Comparison of ENCODE assay signal across 10 mouse cellular contexts in the genomic region with DNA sequence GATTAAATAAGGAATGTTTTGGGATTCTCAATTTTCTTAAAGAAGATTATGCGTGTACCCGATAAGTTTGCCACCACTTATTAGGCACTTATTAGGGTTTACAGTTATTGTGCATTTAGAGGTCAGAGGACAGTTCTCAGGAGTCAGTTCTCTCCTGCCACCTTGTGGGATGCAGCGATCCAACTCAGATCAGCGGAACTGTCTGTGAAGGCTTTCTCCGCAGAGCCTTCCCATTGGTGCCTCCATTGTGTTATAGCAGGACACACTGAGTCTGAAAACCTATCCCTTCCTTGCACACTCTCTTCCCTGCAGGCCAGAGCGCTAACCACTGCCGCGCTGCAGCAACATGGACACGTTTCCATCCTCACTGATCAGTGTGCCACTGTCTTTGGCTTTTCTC.
DNase-seq lines count a peak whose midpoint lies in the region; ATAC-seq and TF ChIP-seq lines count a peak whose summit lies in the region.
"Had no signal": no experiment of that assay in that cellular context is flagged by ENCODE, and none has a peak within 500 bp of the region (broad histone marks: within the 10 kb centered on the region; RNA-seq: fewer than 3 reads in every experiment).

No protein-coding gene starts in this region.

- no peak overlapping the region for H3K27ac ChIP-seq in cerebellum, adult 2 months (ENCODE audit: insufficient read depth, low read length)
- H3K27ac ChIP-seq in limb, embryonic 14.5 days (replicated peaks; ENCODE audit: low read depth, low read length) = no peak overlapping the region
- H3K27ac ChIP-seq in limb, embryonic 10.5 days = no peak overlapping the region
- H3K27ac ChIP-seq in cortical plate, adult 2 months (ENCODE audit: insufficient read depth, low read length) = no peak overlapping the region
- no peak overlapping the region for H3K27ac ChIP-seq in midbrain, embryonic 14.5 days (replicated peaks; ENCODE audit: low read depth, low read length)
- H3K27ac ChIP-seq: embryonic facial prominence, embryonic 15.5 days had no signal

- TF ChIP-seq CTCF in cerebellum, adult 2 months (IDR thresholded peaks at IDR 0.05; ENCODE audit: borderline replicate concordance, insufficient read depth, low read depth, low read length) = peak; percentile 63
- TF ChIP-seq CTCF in cortical plate, adult 2 months (IDR thresholded peaks at IDR 0.05; ENCODE audit: extremely low read depth, insufficient read depth, low read length) = peak; percentile 42

- H3K9me3 ChIP-seq in limb, embryonic 14.5 days (ENCODE audit: control insufficient read depth, low read length) = no peaks in the 10 kb centered on the region
- no peaks in the 10 kb centered on the region for H3K9me3 ChIP-seq in limb, embryonic 10.5 days (replicated peaks)
- H3K9me3 ChIP-seq in midbrain, embryonic 14.5 days (ENCODE audit: control insufficient read depth, low read length) = no peaks in the 10 kb centered on the region

- DNase-seq in cerebellum, adult 2 months = peak; percentile 42 to 47
- DNase-seq in cerebellum, adult 9-11 months = no peak
- peak; percentile 26 for DNase-seq in limb, embryonic 14.5 days (ENCODE audit: low spot score)
- no peak for DNase-seq in limb, embryonic 10.5 days (ENCODE audit: low spot score)
- DNase-seq in midbrain, embryonic 14.5 days = peak; percentile 58
- DNase-seq in layer of hippocampus, postnatal 36 days = no peak

- no peaks in the 10 kb centered on the region for H3K36me3 ChIP-seq in limb, embryonic 14.5 days (ENCODE audit: control insufficient read depth, insufficient read depth, low read length)
- H3K36me3 ChIP-seq in limb, embryonic 10.5 days = no peaks in the 10 kb centered on the region
- H3K36me3 ChIP-seq in midbrain, embryonic 14.5 days (ENCODE audit: control insufficient read depth, insufficient read depth, low read length) = no peaks in the 10 kb centered on the region
- H3K36me3 ChIP-seq: embryonic facial prominence, embryonic 15.5 days had no signal

- no peak overlapping the region for H3K4me3 ChIP-seq in cerebellum, adult 2 months (replicated peaks; ENCODE audit: insufficient read depth, low read depth, low read length)
- H3K4me3 ChIP-seq in limb, embryonic 14.5 days (replicated peaks; ENCODE audit: low read length) = no peak overlapping the region
- no peak overlapping the region for H3K4me3 ChIP-seq in limb, embryonic 10.5 days
- no peak overlapping the region for H3K4me3 ChIP-seq in cortical plate, adult 2 months (ENCODE audit: insufficient read depth, low read length)
- no peak overlapping the region for H3K4me3 ChIP-seq in midbrain, embryonic 14.5 days (replicated peaks; ENCODE audit: low read depth, low read length)
- H3K4me3 ChIP-seq: embryonic facial prominence, embryonic 15.5 days; myocyte had no signal

- no peaks in the 10 kb centered on the region for H3K27me3 ChIP-seq in cerebellum, adult 2 months (ENCODE audit: control insufficient read depth, insufficient read depth, low read length)
- no peaks in the 10 kb centered on the region for H3K27me3 ChIP-seq in limb, embryonic 14.5 days (ENCODE audit: control insufficient read depth, insufficient read depth, low read length)
- H3K27me3 ChIP-seq in limb, embryonic 10.5 days (ENCODE audit: low read depth, poor library complexity, severe bottlenecking) = no peaks in the 10 kb centered on the region
- H3K27me3 ChIP-seq in midbrain, embryonic 14.5 days (ENCODE audit: control insufficient read depth, insufficient read depth, low read length) = no peaks in the 10 kb centered on the region
- H3K27me3 ChIP-seq: embryonic facial prominence, embryonic 15.5 days had no signal

- H3K9ac ChIP-seq in limb, embryonic 14.5 days (ENCODE audit: low read depth, low read length, severe bottlenecking) = no peak overlapping the region
- H3K9ac ChIP-seq in midbrain, embryonic 14.5 days (replicated peaks; ENCODE audit: low read length) = no peak overlapping the region
- H3K9ac ChIP-seq: embryonic facial prominence, embryonic 15.5 days had no signal

- 72% methylated on average over 9 of the region's 9 CpGs for WGBS in cerebellum, adult 2 months
- WGBS in limb, embryonic 14.5 days = 54% methylated on average over 9 of the region's 9 CpGs
- 51% methylated on average over 9 of the region's 9 CpGs for WGBS in limb, embryonic 10.5 days
- 48% methylated on average over 9 of the region's 9 CpGs for WGBS in midbrain, embryonic 14.5 days

- H3K4me2 ChIP-seq in limb, embryonic 14.5 days (replicated peaks; ENCODE audit: low read depth, low read length, severe bottlenecking) = no peak overlapping the region
- no peak overlapping the region for H3K4me2 ChIP-seq in midbrain, embryonic 14.5 days (ENCODE audit: low read length)
- H3K4me2 ChIP-seq: embryonic facial prominence, embryonic 15.5 days had no signal

- no peak for ATAC-seq in limb, embryonic 14.5 days (ENCODE audit: low FRiP score, low read depth)
- no peak for ATAC-seq in midbrain, embryonic 14.5 days (ENCODE audit: low FRiP score, low TSS enrichment)
- ATAC-seq in erythroblast, adult 5-6 weeks (replicated peaks; ENCODE audit: low FRiP score, poor library complexity, severe bottlenecking) = no peak

- no peak for TF ChIP-seq POLR2A in cerebellum, adult 2 months (IDR thresholded peaks at IDR 0.05; ENCODE audit: borderline replicate concordance, insufficient read depth, low read length)
- no peak for TF ChIP-seq POLR2A in limb, embryonic 14.5 days (IDR thresholded peaks at IDR 0.05; ENCODE audit: borderline replicate concordance, extremely low read depth, insufficient read depth, insufficient read length)
- TF ChIP-seq POLR2A in cortical plate, adult 2 months (IDR thresholded peaks at IDR 0.05; ENCODE audit: extremely low read depth, insufficient read depth, low read length) = no peak

- peaks cover 15% of the 10 kb centered on the region for H3K4me1 ChIP-seq in cerebellum, adult 2 months (ENCODE audit: control insufficient read depth, insufficient read depth, low read length)
- 0 out of 2 replicates have a peak, but pooled peaks cover 5% of the 10 kb centered on the region for H3K4me1 ChIP-seq in limb, embryonic 14.5 days (ENCODE audit: control insufficient read depth, insufficient read depth, low read length)
- no peaks in the 10 kb centered on the region for H3K4me1 ChIP-seq in limb, embryonic 10.5 days
- H3K4me1 ChIP-seq in cortical plate, adult 2 months (ENCODE audit: control insufficient read depth, insufficient read depth, low read length) = peaks cover 9% of the 10 kb centered on the region
- no peaks in the 10 kb centered on the region for H3K4me1 ChIP-seq in midbrain, embryonic 14.5 days (ENCODE audit: control insufficient read depth, insufficient read depth, low read length)

Comparison
In these comparisons a context has a peak if more than half of its experiments do, and no peak if none do; other contexts are left out.
1. DNase-seq: peak in cerebellum, adult 2 months (2 of 2), limb, embryonic 14.5 days (single experiment) and midbrain, embryonic 14.5 days (single experiment); none in cerebellum, adult 9-11 months (single experiment), limb, embryonic 10.5 days (single experiment) and layer of hippocampus, postnatal 36 days (0 of 2).